Mouse (Mus musculus) lung, embryonic 15.5 days (tissue): Measurements from ENCODE around the gene Neb. TPM values are rescaled to one million over a fixed set of nuclear protein-coding genes. Genes with fewer than 3 reads are reported as not detected.
A peak's percentile ranks its signal among the peaks of the same experiment; 100 is the strongest.

Experiments used
- ATAC-seq: fragments of 200-750 bp; cut with Nextera tagmentation; 2 replicates; pipeline ENCODE4 v1.8.0; 2017; ENCODE audit warnings: moderate number of reproducible peaks, borderline replicate concordance; ENCODE audit not compliant: low FRiP score, low TSS enrichment; ENCODE audit errors: extremely low read depth
- H3K27ac ChIP-seq: fragments of 300-500 bp; sonication (generic); 2 replicates; pipeline ENCODE4 v1.5.1; 2015; ENCODE audit warnings: moderate library complexity, mild to moderate bottlenecking, inconsistent platforms
- H3K27me3 ChIP-seq: fragments of 300-500 bp; sonication (generic); 2 replicates; pipeline ENCODE4 v1.6.1; 2015; ENCODE audit warnings: inconsistent platforms
- H3K36me3 ChIP-seq: fragments of 300-500 bp; sonication (generic); 2 replicates; pipeline ENCODE4 v1.6.1; 2015; ENCODE audit warnings: inconsistent platforms
- H3K4me1 ChIP-seq: fragments of 300-500 bp; sonication (generic); 2 replicates; pipeline ENCODE4 v1.6.1; 2015; ENCODE audit warnings: inconsistent platforms
- H3K4me2 ChIP-seq: fragments of 300-500 bp; sonication (generic); 2 replicates; pipeline ENCODE4 v1.6.1; 2015; ENCODE audit warnings: inconsistent platforms, mild to moderate bottlenecking, moderate library complexity
- H3K4me3 ChIP-seq: fragments of 300-500 bp; sonication (generic); 2 replicates; pipeline ENCODE4 v1.5.1; 2015; ENCODE audit warnings: mild to moderate bottlenecking, inconsistent platforms
- H3K9ac ChIP-seq: fragments of 300-500 bp; sonication (generic); 2 replicates; pipeline ENCODE4 v1.6.1; 2015; ENCODE audit warnings: inconsistent platforms
- H3K9me3 ChIP-seq: fragments of 300-500 bp; sonication (generic); 2 replicates; pipeline ENCODE4 v1.6.1; 2016; ENCODE audit warnings: inconsistent platforms
- WGBS: fragments of 180-500 bp; shearing (Covaris S2); methylation state at CpG from one replicate; pipeline ENCODE4 v1.1.7; 2015; 5-methylcytosine and 5-hydroxymethylcytosine counted together
- polyA plus RNA-seq: library from polyadenylated mRNA; unstranded; fragments of >200 nt; fragmentation: Nextera tagmentation; extraction: Ambion mirVana; gene quantifications from 2 replicates; pipeline ENCODE4 v1.2.1, GENCODE M21; 2015

Gene Neb
- polyA plus RNA-seq, 1 experiment from 2014 or later: 1.7 TPM

DNA sequence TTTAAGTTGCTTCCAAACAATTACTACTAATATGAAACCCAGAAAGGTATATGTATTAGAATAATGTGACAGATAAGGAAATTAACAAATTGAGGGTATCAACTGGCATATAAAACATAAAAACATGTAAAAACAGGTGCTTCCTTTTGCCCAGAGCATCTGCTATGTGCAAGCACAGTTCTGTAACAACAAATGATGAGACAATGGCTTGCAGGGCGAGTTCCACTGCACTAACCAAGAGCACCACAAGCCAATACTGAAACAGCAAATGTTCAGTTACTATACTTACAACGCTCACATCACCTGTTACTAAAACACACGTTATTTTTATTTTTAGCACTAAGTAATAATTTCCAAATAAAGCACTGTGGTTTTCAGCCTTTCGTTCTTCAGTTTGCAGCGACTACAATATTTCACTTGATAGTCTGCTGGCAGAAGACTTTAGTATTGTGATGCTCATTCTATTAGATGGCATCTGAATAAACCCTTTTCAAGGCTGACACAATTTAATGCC, 34.3 kb upstream of the Neb start:
- no peak overlapping the region for H3K4me3 ChIP-seq
- H3K9ac ChIP-seq: no peak overlapping the region
- H3K27ac ChIP-seq: no peak overlapping the region
- no peak overlapping the region for H3K4me2 ChIP-seq
- ATAC-seq: no peak
- no peaks in the 10 kb centered on the region for H3K4me1 ChIP-seq
- 96% methylated on average over 5 of the region's 5 CpGs for WGBS
- peaks cover 69% of the 10 kb centered on the region for H3K36me3 ChIP-seq
- peaks cover 19% of the 10 kb centered on the region for H3K9me3 ChIP-seq
- H3K27me3 ChIP-seq: no peaks in the 10 kb centered on the region

GRCm38 (mm10) chr2:52406480-52406879, 28.2 kb upstream of the Neb start:
- H3K9me3 ChIP-seq: peaks cover 19% of the 10 kb centered on the region
- peaks cover 58% of the 10 kb centered on the region for H3K36me3 ChIP-seq
- H3K27me3 ChIP-seq: no peaks in the 10 kb centered on the region
- H3K4me3 ChIP-seq: no peak overlapping the region
- H3K4me2 ChIP-seq: no peak overlapping the region
- no peak overlapping the region for H3K9ac ChIP-seq
- H3K27ac ChIP-seq: no peak overlapping the region
- ATAC-seq: no peak
- 90% methylated on average over 1 of the region's 1 CpGs for WGBS
- H3K4me1 ChIP-seq: no peaks in the 10 kb centered on the region

DNA sequence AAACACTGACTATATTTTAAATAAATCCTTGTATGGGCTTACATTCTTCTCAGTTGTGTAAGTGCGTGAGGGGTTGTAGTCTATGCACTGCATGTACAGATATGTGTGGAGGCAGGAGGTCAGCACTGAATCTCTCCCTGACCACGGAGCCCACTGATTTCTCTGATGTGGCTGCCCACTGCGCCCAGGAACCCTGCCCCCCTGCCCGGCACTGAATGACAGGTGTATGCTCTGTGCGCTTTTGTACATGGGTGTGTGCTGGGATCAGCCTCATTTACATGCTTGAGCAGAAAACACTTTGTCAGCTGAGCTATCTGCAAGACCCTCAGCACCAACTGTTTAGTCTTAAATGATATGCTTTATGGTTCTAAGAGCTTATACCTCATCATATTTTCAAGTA, 27.0 kb upstream of the Neb start:
- no peak overlapping the region for H3K9ac ChIP-seq
- 90% methylated on average over 5 of the region's 5 CpGs for WGBS
- no peaks in the 10 kb centered on the region for H3K4me1 ChIP-seq
- peaks cover 51% of the 10 kb centered on the region for H3K36me3 ChIP-seq
- no peak overlapping the region for H3K4me2 ChIP-seq
- H3K9me3 ChIP-seq: peaks cover 10% of the 10 kb centered on the region
- no peak overlapping the region for H3K4me3 ChIP-seq
- ATAC-seq: no peak
- no peaks in the 10 kb centered on the region for H3K27me3 ChIP-seq
- H3K27ac ChIP-seq: no peak overlapping the region

GRCm38 (mm10) chr2:52394529-52394928, 16.3 kb upstream of the Neb start:
- peaks cover 6% of the 10 kb centered on the region; the same call in 1 of the 2 replicates for H3K36me3 ChIP-seq
- no peaks in the 10 kb centered on the region for H3K27me3 ChIP-seq
- no peak overlapping the region for H3K4me2 ChIP-seq
- no peak overlapping the region for H3K4me3 ChIP-seq
- H3K4me1 ChIP-seq: no peaks in the 10 kb centered on the region
- no peak overlapping the region for H3K27ac ChIP-seq
- WGBS: 81% methylated on average over 5 of the region's 5 CpGs
- no peaks in the 10 kb centered on the region for H3K9me3 ChIP-seq
- H3K9ac ChIP-seq: no peak overlapping the region
- ATAC-seq: no peak

DNA sequence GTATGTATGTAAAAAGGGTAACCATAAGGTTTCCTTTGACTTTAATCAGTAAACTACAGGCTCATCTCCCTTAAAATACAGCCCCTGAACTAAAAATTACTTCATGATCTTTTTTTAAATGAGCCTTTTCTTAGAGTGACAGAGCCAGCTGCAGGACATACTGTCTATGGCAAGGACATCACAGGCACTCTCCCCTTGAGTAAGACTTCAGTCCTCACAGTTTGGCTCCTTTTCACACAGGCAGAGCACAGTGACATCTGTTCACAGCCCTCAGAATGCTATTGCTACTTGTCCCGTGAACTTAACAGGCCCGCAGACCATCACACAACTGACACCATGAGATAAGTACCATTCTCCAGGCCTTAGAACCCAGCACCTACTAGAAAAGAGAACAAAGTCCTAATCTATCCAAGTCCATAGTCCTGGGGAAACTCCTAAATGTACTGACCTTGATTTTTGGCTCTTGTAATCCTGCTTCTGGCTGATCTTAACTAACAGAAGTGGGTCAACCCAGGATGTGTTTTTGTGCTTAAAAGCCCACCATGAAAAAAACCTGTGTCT, 12.2 kb upstream of the Neb start:
- ATAC-seq: no peak
- 67% methylated on average over 2 of the region's 2 CpGs for WGBS
- Histone ChIP-seq H3K27ac (no peak overlapping the region), H3K4me1 (peaks cover 10% of the 10 kb centered on the region; the same call in 1 of the 2 replicates), H3K27me3 (no peaks in the 10 kb centered on the region), H3K4me2 (no peak overlapping the region), H3K9ac (no peak overlapping the region), H3K36me3 (no peaks in the 10 kb centered on the region), H3K4me3 (no peak overlapping the region), H3K9me3 (no peaks in the 10 kb centered on the region)

GRCm38 (mm10) chr2:52389975-52390374, 11.7 kb upstream of the Neb start:
- no peak overlapping the region for H3K4me3 ChIP-seq

DNA sequence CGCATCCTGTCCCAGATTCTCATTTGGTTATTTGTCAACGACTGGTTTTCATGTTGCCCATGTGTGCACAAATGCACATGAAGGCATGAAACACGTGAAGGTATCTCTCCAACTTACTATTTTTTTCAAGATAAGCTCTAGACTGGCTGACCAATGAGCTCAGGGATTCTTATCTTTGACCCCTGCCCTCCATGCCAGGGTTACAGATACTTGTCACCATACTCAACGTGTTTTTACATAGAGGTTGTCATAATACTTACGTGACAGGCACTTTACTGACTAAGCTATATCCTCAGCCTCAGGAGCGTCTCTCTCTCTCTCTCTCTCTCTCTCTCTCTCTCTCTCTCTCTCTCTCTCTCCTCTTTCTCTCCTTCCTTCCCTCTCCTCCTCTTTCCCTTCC, 8.2 kb upstream of the Neb start:
- Histone ChIP-seq H3K4me1 (peaks cover 11% of the 10 kb centered on the region; the same call in 1 of the 2 replicates), H3K4me2 (no peak overlapping the region), H3K27ac (no peak overlapping the region), H3K4me3 (no peak overlapping the region), H3K9me3 (no peaks in the 10 kb centered on the region), H3K27me3 (no peaks in the 10 kb centered on the region), H3K36me3 (no peaks in the 10 kb centered on the region), H3K9ac (no peak overlapping the region)
- no peak; the same call in 1 of the 2 replicates for ATAC-seq
- whole genome bisulfite sequencing: 38% methylated on average over 6 of the region's 6 CpGs

More at GRCm38 (mm10) chr2:52389975-52390374, 11.7 kb upstream of the Neb start:
- no peak for ATAC-seq
- 67% methylated on average over 3 of the region's 3 CpGs for WGBS
- no peak overlapping the region for H3K9ac ChIP-seq
- no peaks in the 10 kb centered on the region for H3K36me3 ChIP-seq
- H3K4me2 ChIP-seq: no peak overlapping the region
- no peaks in the 10 kb centered on the region for H3K9me3 ChIP-seq
- no peak overlapping the region for H3K27ac ChIP-seq
- H3K27me3 ChIP-seq: no peaks in the 10 kb centered on the region
- H3K4me1 ChIP-seq: peaks cover 11% of the 10 kb centered on the region; the same call in 1 of the 2 replicates

DNA sequence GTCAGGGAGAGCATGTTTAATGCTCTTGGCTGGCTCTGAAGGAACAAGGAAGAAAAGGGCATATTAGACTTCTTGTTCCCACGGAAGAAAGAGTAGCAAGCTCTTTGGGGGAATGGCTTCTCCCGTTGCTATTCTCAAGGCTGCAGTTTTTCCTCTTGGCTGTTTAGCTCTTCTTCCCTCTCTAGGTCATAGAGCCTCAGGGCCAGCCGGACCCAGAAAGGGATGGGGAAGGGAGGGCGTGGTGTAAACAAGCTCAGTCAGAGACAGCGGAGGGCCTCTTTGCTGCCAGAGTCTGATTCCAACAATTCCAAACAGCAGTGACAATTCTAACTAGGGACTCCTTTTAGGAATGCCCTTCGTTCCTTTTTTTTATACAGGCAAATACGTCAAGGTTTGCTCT, 7.8 kb upstream of the Neb start:
- H3K4me3 ChIP-seq: no peak overlapping the region
- peak overlapping the region; percentile 26; the same call in 1 of the 2 replicates for H3K4me2 ChIP-seq
- H3K27ac ChIP-seq: peak overlapping the region; percentile 49
- no peaks in the 10 kb centered on the region for H3K27me3 ChIP-seq
- H3K36me3 ChIP-seq: no peaks in the 10 kb centered on the region
- H3K4me1 ChIP-seq: peaks cover 11% of the 10 kb centered on the region; the same call in 1 of the 2 replicates
- no peaks in the 10 kb centered on the region for H3K9me3 ChIP-seq
- H3K9ac ChIP-seq: no peak overlapping the region
- ATAC-seq: no peak; the same call in 1 of the 2 replicates
- 24% methylated on average over 7 of the region's 7 CpGs for WGBS

DNA sequence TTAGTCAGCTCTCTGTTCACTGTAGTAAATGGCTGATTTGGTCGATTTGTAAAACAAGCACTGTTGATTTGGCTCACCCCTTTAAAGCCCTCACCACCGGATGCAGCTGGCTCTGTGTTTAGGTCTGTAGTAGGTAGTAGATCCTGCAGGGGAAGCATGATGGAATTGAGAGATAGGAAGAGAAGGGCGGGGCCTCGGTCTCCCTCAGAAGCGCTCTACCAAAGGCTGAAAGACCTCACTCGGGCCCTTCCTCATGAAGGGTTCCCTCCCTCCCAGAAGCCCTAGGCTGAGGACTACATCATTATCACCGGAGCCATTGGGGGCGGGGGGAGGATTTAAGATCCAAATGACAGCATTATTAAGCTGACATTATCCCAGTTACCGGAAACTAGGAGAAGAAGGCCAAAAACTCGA, 581 bp upstream of the Neb start:
- no peaks in the 10 kb centered on the region for H3K36me3 ChIP-seq
- peak overlapping the region; percentile 39; the same call in 1 of the 2 replicates for H3K27ac ChIP-seq
- H3K9me3 ChIP-seq: no peaks in the 10 kb centered on the region
- H3K27me3 ChIP-seq: peaks cover 16% of the 10 kb centered on the region; the same call in 1 of the 2 replicates
- H3K4me2 ChIP-seq: no peak overlapping the region
- 59% methylated on average over 10 of the region's 10 CpGs for WGBS
- ATAC-seq: peak; percentile 64; the same call in 1 of the 2 replicates
- H3K4me1 ChIP-seq: 0 out of 2 replicates have a peak, but pooled peaks cover 3% of the 10 kb centered on the region
- H3K4me3 ChIP-seq: no peak overlapping the region
- H3K9ac ChIP-seq: no peak overlapping the region

- no peak overlapping the region for H3K27ac ChIP-seq
- peaks cover 8% of the 10 kb centered on the region; the same call in 1 of the 2 replicates for H3K4me1 ChIP-seq
- H3K27me3 ChIP-seq: peaks cover 16% of the 10 kb centered on the region; the same call in 1 of the 2 replicates
- H3K9ac ChIP-seq: no peak overlapping the region
- no peaks in the 10 kb centered on the region for H3K9me3 ChIP-seq
- H3K4me2 ChIP-seq: peak overlapping the region; percentile 23
- no peak for ATAC-seq
- H3K4me3 ChIP-seq: no peak overlapping the region
- H3K36me3 ChIP-seq: no peaks in the 10 kb centered on the region
- 48% methylated on average over 13 of the region's 13 CpGs for WGBS
These were observed 397 bp downstream of the Neb start for GRCm38 (mm10) chr2:52377706-52378447.

- Histone ChIP-seq H3K9me3 (no peaks in the 10 kb centered on the region), H3K9ac (no peak overlapping the region), H3K36me3 (no peaks in the 10 kb centered on the region), H3K27me3 (peaks cover 16% of the 10 kb centered on the region; the same call in 1 of the 2 replicates), H3K4me3 (no peak overlapping the region), H3K4me2 (no peak overlapping the region), H3K27ac (no peak overlapping the region), H3K4me1 (peaks cover 21% of the 10 kb centered on the region)
- WGBS: 86% methylated on average over 6 of the region's 6 CpGs
- ATAC-seq: no peak
These were observed 3.6 kb downstream of the Neb start for GRCm38 (mm10) chr2:52374706-52375105.

- Histone ChIP-seq H3K4me2 (no peak overlapping the region), H3K27ac (no peak overlapping the region), H3K27me3 (peaks cover 21% of the 10 kb centered on the region; the same call in 1 of the 2 replicates), H3K9ac (no peak overlapping the region), H3K9me3 (no peaks in the 10 kb centered on the region), H3K4me3 (no peak overlapping the region), H3K4me1 (peaks cover 19% of the 10 kb centered on the region), H3K36me3 (no peaks in the 10 kb centered on the region)
- ATAC-seq: peak; percentile 69
- WGBS: 35% methylated on average over 6 of the region's 6 CpGs
These were observed 5.8 kb downstream of the Neb start for GRCm38 (mm10) chr2:52372480-52372879.
